Mouse (Mus musculus): ENCODE measurements around the gene Epha5.

Gene Epha5

GRCm38 (mm10) chr5:84417062-84417879, at the start of gene Epha5:
Gene Epha5, minus strand, starts transcription at chr5:84417382.
- DNase-seq (ENCODE audit: extremely low read depth, insufficient read length, low spot score) = no peak

DNA sequence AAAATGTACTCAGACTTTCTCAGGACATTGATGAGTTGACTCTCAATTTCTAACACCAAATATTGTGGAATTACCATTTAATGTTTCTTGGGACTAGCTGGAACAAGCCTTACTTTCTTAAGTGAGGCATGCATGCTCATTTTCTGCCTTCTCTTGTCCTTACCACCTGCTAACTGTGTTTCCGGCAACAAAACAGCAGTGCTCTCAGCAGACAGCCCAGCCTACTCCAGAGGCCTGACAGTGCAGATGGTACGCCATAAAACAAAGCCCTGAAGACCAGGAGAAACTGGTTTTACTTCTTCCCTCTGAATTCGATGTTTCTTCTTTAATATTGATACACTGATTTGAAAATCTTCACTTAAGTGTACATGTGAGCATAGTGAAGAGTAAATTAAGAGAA, 39.0 kb upstream of the Epha5 start:
- no peak for DNase-seq (ENCODE audit: extremely low read depth, insufficient read length, low spot score)

- DNase-seq (ENCODE audit: extremely low read depth, insufficient read length, low spot score) = no peak
Measured at GRCm38 (mm10) chr5:84454641-84455040, 37.5 kb upstream of the Epha5 start.

- no peak for DNase-seq (ENCODE audit: extremely low read depth, insufficient read length, low spot score)
Measured at GRCm38 (mm10) chr5:84453839-84454238, 36.7 kb upstream of the Epha5 start.

- DNase-seq (ENCODE audit: extremely low read depth, insufficient read length, low spot score) = no peak
Measured at GRCm38 (mm10) chr5:84440232-84440631, 23.1 kb upstream of the Epha5 start.

DNA sequence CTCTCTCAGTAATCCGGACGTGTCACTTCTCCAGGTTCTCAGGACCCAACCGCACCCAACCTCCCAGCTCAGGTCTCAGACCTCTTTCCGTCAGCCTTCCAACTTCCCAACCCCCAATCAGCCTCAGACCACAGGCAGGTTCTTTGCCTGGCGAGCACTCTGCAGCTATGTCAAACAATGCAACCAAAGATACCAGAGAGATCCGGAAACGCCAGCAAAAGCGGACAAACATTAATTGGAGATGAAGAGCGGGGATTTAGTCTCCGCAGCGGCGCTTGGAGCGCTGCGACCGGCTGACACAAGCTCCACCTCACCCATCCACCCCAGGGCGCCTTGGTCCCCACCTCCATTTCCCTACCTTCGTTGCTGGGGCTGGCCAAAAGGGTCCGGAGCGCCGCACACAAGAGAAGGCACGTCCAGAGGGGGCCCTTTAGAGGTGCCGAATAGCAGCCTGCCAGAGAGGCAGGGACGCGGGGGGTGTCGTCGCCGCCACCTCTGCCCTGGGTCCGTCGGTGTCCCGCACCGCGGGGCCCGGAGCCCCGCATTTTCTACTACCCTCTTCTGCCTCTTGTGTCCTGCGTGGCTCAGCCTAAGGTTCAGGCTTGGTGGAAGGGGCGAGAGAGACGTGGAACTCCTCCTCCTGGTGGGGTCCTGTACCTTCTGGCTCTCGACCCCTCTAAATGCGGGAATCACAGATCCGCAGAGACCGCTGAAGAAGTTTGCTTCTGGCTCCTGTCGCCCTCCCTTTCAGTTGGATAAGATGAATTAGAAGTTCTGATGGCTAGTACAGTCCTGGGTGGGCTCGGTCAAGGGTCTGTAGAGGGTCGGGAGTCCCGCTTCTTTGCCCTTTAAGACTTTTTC, 991 bp downstream of the Epha5 start:
- no peak for DNase-seq (ENCODE audit: extremely low read depth, insufficient read length, low spot score)

DNA sequence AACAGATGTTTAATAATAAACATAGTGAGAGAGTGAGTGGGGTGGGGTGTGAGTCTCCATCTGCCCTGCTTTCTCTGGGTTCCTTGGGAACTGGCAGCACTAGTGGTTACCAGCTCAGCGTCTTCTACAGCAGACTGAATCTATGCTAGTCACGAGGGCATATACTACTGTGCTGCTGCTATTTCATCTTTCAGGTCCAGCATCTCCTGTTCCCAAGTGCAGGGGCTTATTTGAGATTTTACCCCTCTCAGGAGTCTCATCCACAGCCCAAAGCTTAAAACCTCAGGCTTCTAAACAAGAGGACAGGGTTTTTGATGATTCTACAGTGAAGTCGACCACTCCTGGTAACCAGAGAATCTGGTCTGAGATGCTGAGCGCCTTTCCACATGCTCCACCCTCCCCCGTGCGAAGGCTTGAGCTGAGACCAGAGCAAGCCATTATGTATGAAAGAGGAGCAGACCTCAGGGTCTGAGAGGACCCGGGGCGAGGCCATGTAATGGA, 2.2 kb downstream of the Epha5 start:
- no peak for DNase-seq (ENCODE audit: extremely low read depth, insufficient read length, low spot score)

DNA sequence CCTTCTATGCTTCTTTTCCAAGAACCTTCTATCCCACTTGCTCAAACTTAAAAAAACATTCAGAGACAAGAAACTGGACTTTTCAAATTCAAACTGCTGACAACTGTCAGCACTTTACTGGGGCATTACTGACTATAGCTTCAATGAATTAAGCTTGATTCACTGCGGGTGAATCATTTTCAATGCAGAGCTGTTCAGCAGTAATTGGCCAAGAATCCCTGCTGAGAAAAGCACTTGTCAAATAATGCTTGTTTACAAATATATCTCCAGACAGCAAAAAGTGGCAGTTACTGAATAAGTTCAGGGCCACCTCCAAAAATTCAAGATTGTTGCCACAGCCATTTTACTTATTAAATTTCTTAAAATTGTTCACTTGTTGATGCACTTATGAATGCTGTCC, 4.2 kb downstream of the Epha5 start:
- no peak for DNase-seq (ENCODE audit: extremely low read depth, insufficient read length, low spot score)

DNA sequence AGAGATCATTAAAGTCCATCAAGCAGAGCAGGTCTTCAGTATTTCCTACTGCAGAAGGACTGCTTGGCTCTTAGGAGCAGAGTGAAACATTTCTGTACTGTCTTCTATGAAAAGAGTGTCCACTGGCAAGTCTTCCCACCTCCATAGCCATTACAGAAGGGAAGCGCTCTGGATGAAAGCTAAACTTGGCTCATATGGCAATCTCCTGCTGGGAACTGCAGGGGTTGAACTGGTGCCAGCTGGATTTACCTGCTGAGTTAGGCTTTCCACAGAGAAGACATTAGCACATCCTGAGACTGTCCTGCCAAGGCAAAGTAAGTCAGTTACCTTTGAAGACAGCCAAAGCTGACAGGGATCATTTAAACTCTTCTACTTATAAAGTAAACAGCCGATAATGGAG, 8.8 kb downstream of the Epha5 start:
- no peak for DNase-seq (ENCODE audit: extremely low read depth, insufficient read length, low spot score)

GRCm38 (mm10) chr5:84397085-84397484, 20.1 kb downstream of the Epha5 start:
- no peak for DNase-seq (ENCODE audit: extremely low read depth, insufficient read length, low spot score)

DNA sequence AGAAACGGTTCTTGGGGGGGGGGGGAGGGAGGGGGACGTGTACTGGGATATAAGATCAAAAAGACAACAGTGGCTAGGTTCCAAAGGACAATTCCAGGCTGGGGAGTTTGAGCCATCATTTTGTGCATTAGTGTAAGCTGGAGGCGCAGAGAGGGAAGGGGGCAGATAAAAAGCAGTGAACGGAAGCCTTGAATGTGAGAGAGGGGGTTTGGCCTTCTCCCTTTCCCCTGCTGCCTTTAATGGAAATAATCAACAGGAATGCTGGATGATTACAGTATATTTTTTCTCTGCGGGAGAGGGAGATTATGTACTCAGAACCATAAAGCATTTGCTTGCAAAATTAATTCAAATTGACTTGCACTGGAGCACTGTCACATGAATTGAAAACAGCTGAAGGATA, 51.8 kb downstream of the Epha5 start:
- no peak for DNase-seq (ENCODE audit: extremely low read depth, insufficient read length, low spot score)

- DNase-seq (ENCODE audit: extremely low read depth, insufficient read length, low spot score) = no peak
Measured at GRCm38 (mm10) chr5:84359430-84359829, 57.8 kb downstream of the Epha5 start.

DNA sequence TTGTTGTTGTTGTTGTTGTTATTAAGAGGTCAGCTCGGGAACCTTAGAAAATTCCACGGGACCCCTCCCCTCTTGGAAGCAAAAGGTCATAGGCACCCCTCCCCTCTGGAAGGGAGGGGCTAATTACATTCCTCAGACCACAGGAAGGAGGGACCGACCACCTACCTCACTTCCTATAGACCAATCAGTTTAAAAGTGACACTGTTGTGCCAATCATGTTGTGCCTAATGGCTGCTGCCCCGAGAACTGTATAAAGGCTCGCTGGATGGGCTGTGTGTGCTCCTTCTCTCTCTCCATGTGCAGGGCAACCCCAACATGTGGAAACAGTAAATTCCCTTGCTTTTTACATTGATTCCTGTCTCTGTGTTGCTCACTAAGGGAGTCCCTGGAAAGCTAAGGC, 64.1 kb downstream of the Epha5 start:
- DNase-seq (ENCODE audit: extremely low read depth, insufficient read length, low spot score) = no peak

GRCm38 (mm10) chr5:84346728-84347499, 70.3 kb downstream of the Epha5 start:
- no peak for DNase-seq (ENCODE audit: extremely low read depth, insufficient read length, low spot score)

DNA sequence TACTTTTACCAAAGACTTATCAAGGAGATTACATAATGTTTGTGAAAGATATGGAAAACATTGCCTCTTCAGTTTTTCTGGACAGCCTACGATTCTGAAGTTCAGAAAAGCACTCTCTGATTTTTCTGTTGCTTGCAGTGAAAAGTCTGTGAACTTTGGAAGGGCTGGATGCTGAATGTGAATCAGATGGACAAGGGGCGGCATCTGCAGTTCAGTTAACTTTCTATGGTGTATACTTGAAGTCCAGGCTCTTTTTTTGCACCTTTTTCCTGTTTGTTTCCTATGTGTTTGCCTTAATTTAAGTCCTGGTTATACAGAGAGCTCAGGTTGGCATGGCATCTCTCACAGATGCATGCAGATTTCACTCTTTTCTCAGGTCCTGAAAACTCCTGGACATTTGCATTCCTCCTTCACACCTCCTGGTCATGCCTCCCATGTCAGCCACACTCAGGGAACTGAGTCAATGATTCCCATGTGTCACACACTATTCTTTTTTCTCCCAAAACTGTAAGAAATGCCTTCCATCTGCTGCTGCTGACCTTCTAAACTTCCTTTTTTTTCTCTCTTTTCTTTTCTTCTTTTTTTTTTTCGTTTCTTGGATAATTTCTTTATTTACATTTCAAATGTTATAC, 81.2 kb downstream of the Epha5 start:
- DNase-seq (ENCODE audit: extremely low read depth, insufficient read length, low spot score) = no peak

- DNase-seq (ENCODE audit: extremely low read depth, insufficient read length, low spot score) = no peak
Measured at GRCm38 (mm10) chr5:84334481-84334880, 82.7 kb downstream of the Epha5 start.

GRCm38 (mm10) chr5:84331631-84332030, 85.6 kb downstream of the Epha5 start:
- no peak for DNase-seq (ENCODE audit: extremely low read depth, insufficient read length, low spot score)

GRCm38 (mm10) chr5:84320553-84320952, 96.6 kb downstream of the Epha5 start:
- no peak for DNase-seq (ENCODE audit: extremely low read depth, insufficient read length, low spot score)

DNA sequence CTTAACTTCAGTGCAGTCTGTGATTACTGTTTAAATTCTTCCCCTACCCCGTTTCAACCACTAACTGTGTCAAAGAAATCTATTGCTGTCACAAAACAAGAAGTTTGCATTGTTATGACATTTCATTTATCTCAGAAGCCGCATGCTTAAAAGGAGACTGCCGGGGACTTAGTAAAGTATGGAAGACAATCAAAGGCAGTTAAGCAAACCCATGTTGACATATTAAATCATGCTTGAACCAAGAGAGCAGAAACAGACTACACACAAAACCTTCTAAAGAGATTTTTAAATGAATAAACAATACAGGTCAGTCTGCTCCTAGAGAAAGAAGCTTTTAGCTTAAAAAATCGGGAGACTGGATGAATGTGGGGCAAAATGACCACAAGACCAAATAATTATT, 97.0 kb downstream of the Epha5 start:
- DNase-seq (ENCODE audit: extremely low read depth, insufficient read length, low spot score) = no peak

GRCm38 (mm10) chr5:84318814-84319340, 98.3 kb downstream of the Epha5 start:
- DNase-seq (ENCODE audit: extremely low read depth, insufficient read length, low spot score) = no peak
